In genomic region chr8:119824809-119825273, GRCm38 (mm10) we compare ENCODE assay signal across 8 mouse cellular contexts. TPM values are rescaled to one million over a fixed set of nuclear protein-coding genes. Genes with fewer than 3 reads are reported as not detected.
DNase-seq lines count a peak whose midpoint lies in the region; ATAC-seq lines count a peak whose summit lies in the region.

No protein-coding gene starts in this region.

- 78% methylated on average over 11 of the region's 11 CpGs for WGBS in neural tube, embryonic 15.5 days
- WGBS in intestine, embryonic 15.5 days = 56% methylated on average over 11 of the region's 11 CpGs
- WGBS in liver, embryonic 13.5 days (ENCODE audit: insufficient replicate concordance) = 52% methylated on average over 11 of the region's 11 CpGs

- H3K4me2 ChIP-seq in neural tube, embryonic 15.5 days = no peak overlapping the region
- no peak overlapping the region for H3K4me2 ChIP-seq in intestine, embryonic 15.5 days (replicated peaks)
- no peak overlapping the region for H3K4me2 ChIP-seq in liver, embryonic 13.5 days

- H3K27ac ChIP-seq in neural tube, embryonic 15.5 days (replicated peaks) = peak overlapping the region; percentile 28; the same call in 1 of the 2 replicates
- H3K27ac ChIP-seq in intestine, embryonic 15.5 days = 0 out of 2 replicates have a peak overlapping the region, but pooled peaks have one; percentile 25
- peak overlapping the region; percentile 68 for H3K27ac ChIP-seq in liver, embryonic 13.5 days

- H3K9me3 ChIP-seq in neural tube, embryonic 15.5 days (replicated peaks) = no peaks in the 10 kb centered on the region
- H3K9me3 ChIP-seq in intestine, embryonic 15.5 days = no peaks in the 10 kb centered on the region
- no peaks in the 10 kb centered on the region for H3K9me3 ChIP-seq in liver, embryonic 13.5 days (replicated peaks)

- no peak overlapping the region for H3K4me3 ChIP-seq in neural tube, embryonic 15.5 days (replicated peaks)
- H3K4me3 ChIP-seq in intestine, embryonic 15.5 days (replicated peaks) = no peak overlapping the region
- no peak overlapping the region for H3K4me3 ChIP-seq in liver, embryonic 13.5 days (replicated peaks)

- H3K27me3 ChIP-seq in neural tube, embryonic 15.5 days (replicated peaks) = no peaks in the 10 kb centered on the region
- H3K27me3 ChIP-seq in intestine, embryonic 15.5 days (replicated peaks) = no peaks in the 10 kb centered on the region
- H3K27me3 ChIP-seq in liver, embryonic 13.5 days = no peaks in the 10 kb centered on the region

- peaks cover 26% of the 10 kb centered on the region for H3K36me3 ChIP-seq in neural tube, embryonic 15.5 days
- H3K36me3 ChIP-seq in intestine, embryonic 15.5 days = peaks cover 14% of the 10 kb centered on the region; the same call in 1 of the 2 replicates
- peaks cover 20% of the 10 kb centered on the region for H3K36me3 ChIP-seq in liver, embryonic 13.5 days

- ATAC-seq in neural tube, embryonic 15.5 days (ENCODE audit: low FRiP score) = no peak
- ATAC-seq in intestine, embryonic 15.5 days = no peak
- no peak for ATAC-seq in liver, embryonic 13.5 days (ENCODE audit: low read depth)

- no peak for DNase-seq in neural tube, embryonic 10.5 days (ENCODE audit: extremely low spot score, low spot score)
- DNase-seq in liver, embryonic 13.5 days = no peak
- no peak for DNase-seq in urinary bladder, adult 2 months (ENCODE audit: low spot score)
- no peak for DNase-seq in thymus, postnatal 4 days
- no peak for DNase-seq in thymus, postnatal 0 days (ENCODE audit: low spot score)
- no peak for DNase-seq in layer of hippocampus, adult 8-10 months (ENCODE audit: low spot score in 2 of 2)

- peaks cover 51% of the 10 kb centered on the region for H3K4me1 ChIP-seq in neural tube, embryonic 15.5 days
- peaks cover 51% of the 10 kb centered on the region for H3K4me1 ChIP-seq in intestine, embryonic 15.5 days (replicated peaks)
- H3K4me1 ChIP-seq in liver, embryonic 13.5 days (replicated peaks) = peaks cover 56% of the 10 kb centered on the region

- H3K9ac ChIP-seq in neural tube, embryonic 15.5 days (replicated peaks) = no peak overlapping the region
- no peak overlapping the region for H3K9ac ChIP-seq in intestine, embryonic 15.5 days
- no peak overlapping the region for H3K9ac ChIP-seq in liver, embryonic 13.5 days

RNA-seq across cellular contexts. Expression of gene Cotl1, which starts 15.5 kb away (rescaled TPM):
- 104 and 158 TPM in 2 replicates for polyA plus RNA-seq in neural tube, embryonic 15.5 days (2015; fragmentation: Nextera tagmentation; extraction: Ambion mirVana)
- 152 and 167 TPM in 2 replicates for polyA plus RNA-seq in intestine, embryonic 15.5 days (2015; fragmentation: Nextera tagmentation; extraction: Ambion mirVana)
- polyA plus RNA-seq in liver, embryonic 13.5 days (2015; fragmentation: Nextera tagmentation; extraction: Ambion mirVana) = 28.7 and 32.8 TPM in 2 replicates
- 88.9 and 123 TPM in 2 replicates for polyA plus RNA-seq in urinary bladder, adult 2 months (2012; rRNA removed)
- 94.3 and 127 TPM in 2 replicates for polyA plus RNA-seq in thymus, postnatal 0 days (2015; fragmentation: Nextera tagmentation; extraction: Ambion mirVana)
- total RNA-seq in layer of hippocampus, adult 8-10 months (2022) = 100 to 1,000 TPM; 119 to 176 (median 137) TPM

RNA-seq across cellular contexts. Expression of gene Klhl36, which starts 37.2 kb away (rescaled TPM):
- 16.5 and 17.4 TPM in 2 replicates for polyA plus RNA-seq in neural tube, embryonic 15.5 days (2015; fragmentation: Nextera tagmentation; extraction: Ambion mirVana)
- polyA plus RNA-seq in intestine, embryonic 15.5 days (2015; fragmentation: Nextera tagmentation; extraction: Ambion mirVana) = 12.4 and 13.8 TPM in 2 replicates
- polyA plus RNA-seq in liver, embryonic 13.5 days (2015; fragmentation: Nextera tagmentation; extraction: Ambion mirVana) = 4.9 and 5.1 TPM in 2 replicates
- 10.6 and 11.6 TPM in 2 replicates for polyA plus RNA-seq in urinary bladder, adult 2 months (2012; rRNA removed)
- 19.1 and 20.5 TPM in 2 replicates for polyA plus RNA-seq in thymus, postnatal 0 days (2015; fragmentation: Nextera tagmentation; extraction: Ambion mirVana)
- total RNA-seq in layer of hippocampus, adult 8-10 months (2022) = 1 to 10 TPM; 7.0 to 9.4 (median 7.3) TPM

RNA-seq across cellular contexts. Expression of gene Tldc1, which starts 46.6 kb away (rescaled TPM):
- polyA plus RNA-seq in neural tube, embryonic 15.5 days (2015; fragmentation: Nextera tagmentation; extraction: Ambion mirVana) = 10.0 and 12.0 TPM in 2 replicates
- 14.4 and 15.3 TPM in 2 replicates for polyA plus RNA-seq in intestine, embryonic 15.5 days (2015; fragmentation: Nextera tagmentation; extraction: Ambion mirVana)
- 4.3 and 4.5 TPM in 2 replicates for polyA plus RNA-seq in liver, embryonic 13.5 days (2015; fragmentation: Nextera tagmentation; extraction: Ambion mirVana)
- 16.0 and 16.4 TPM in 2 replicates for polyA plus RNA-seq in urinary bladder, adult 2 months (2012; rRNA removed)
- 9.0 and 9.2 TPM in 2 replicates for polyA plus RNA-seq in thymus, postnatal 0 days (2015; fragmentation: Nextera tagmentation; extraction: Ambion mirVana)
- 10 to 100 TPM; 12.5 to 15.9 (median 15.5) TPM for total RNA-seq in layer of hippocampus, adult 8-10 months (2022)
